Mouse (Mus musculus): ENCODE data around the gene Vps8. TPM values are rescaled to one million over a fixed set of nuclear protein-coding genes. Genes with fewer than 3 reads are reported as not detected.

Vps8 gene
- polyA plus RNA-seq, 1 experiment from 2014 or later: 20.4 TPM

GRCm38 (mm10) chr16:21465868-21466267 is 43.0 kb downstream of the Vps8 start:
- H3K36me3 ChIP-seq (ENCODE audit: control insufficient read depth, insufficient read depth, low read length): no peaks in the 10 kb centered on the region; the same call in 1 of the 2 replicates
- 82% methylated on average over 8 of the region's 8 CpGs for WGBS
- no peak for ATAC-seq (ENCODE audit: insufficient number of reproducible peaks, insufficient read depth, low FRiP score, low read depth)
- H3K27me3 ChIP-seq (ENCODE audit: control insufficient read depth, insufficient read depth, low read length): no peaks in the 10 kb centered on the region
- no peak overlapping the region for H3K9ac ChIP-seq (replicated peaks; ENCODE audit: low read depth, low read length)
- no peak overlapping the region for H3K27ac ChIP-seq (ENCODE audit: low read length)
- H3K4me2 ChIP-seq (replicated peaks; ENCODE audit: low read depth, low read length): no peak overlapping the region
- H3K4me1 ChIP-seq (ENCODE audit: control insufficient read depth, insufficient read depth, low read length): no peaks in the 10 kb centered on the region
- no peak overlapping the region for H3K4me3 ChIP-seq (ENCODE audit: low read depth, low read length)
- H3K9me3 ChIP-seq (ENCODE audit: control insufficient read depth, low read depth, low read length): no peaks in the 10 kb centered on the region

GRCm38 (mm10) chr16:21470416-21470815 is 47.5 kb downstream of the Vps8 start:
- H3K36me3 ChIP-seq (ENCODE audit: control insufficient read depth, insufficient read depth, low read length): no peaks in the 10 kb centered on the region; the same call in 1 of the 2 replicates
- no peak overlapping the region for H3K4me3 ChIP-seq (ENCODE audit: low read depth, low read length)
- H3K9me3 ChIP-seq (ENCODE audit: control insufficient read depth, low read depth, low read length): no peaks in the 10 kb centered on the region
- no peak overlapping the region for H3K27ac ChIP-seq (ENCODE audit: low read length)
- H3K27me3 ChIP-seq (ENCODE audit: control insufficient read depth, insufficient read depth, low read length): no peaks in the 10 kb centered on the region
- no peaks in the 10 kb centered on the region for H3K4me1 ChIP-seq (ENCODE audit: control insufficient read depth, insufficient read depth, low read length)
- 90% methylated on average over 4 of the region's 4 CpGs for WGBS
- no peak overlapping the region for H3K9ac ChIP-seq (replicated peaks; ENCODE audit: low read depth, low read length)
- H3K4me2 ChIP-seq (replicated peaks; ENCODE audit: low read depth, low read length): no peak overlapping the region
- no peak for ATAC-seq (ENCODE audit: insufficient number of reproducible peaks, insufficient read depth, low FRiP score, low read depth)

GRCm38 (mm10) chr16:21477074-21477473 is 54.2 kb downstream of the Vps8 start:
- Histone ChIP-seq H3K27me3 (ENCODE audit: control insufficient read depth, insufficient read depth, low read length) (no peaks in the 10 kb centered on the region), H3K27ac (ENCODE audit: low read length) (no peak overlapping the region), H3K4me3 (ENCODE audit: low read depth, low read length) (no peak overlapping the region), H3K4me1 (ENCODE audit: control insufficient read depth, insufficient read depth, low read length) (no peaks in the 10 kb centered on the region), H3K4me2 (replicated peaks; ENCODE audit: low read depth, low read length) (no peak overlapping the region), H3K9me3 (ENCODE audit: control insufficient read depth, low read depth, low read length) (no peaks in the 10 kb centered on the region), H3K9ac (replicated peaks; ENCODE audit: low read depth, low read length) (no peak overlapping the region), H3K36me3 (ENCODE audit: control insufficient read depth, insufficient read depth, low read length) (peaks cover 8% of the 10 kb centered on the region; the same call in 1 of the 2 replicates)
- 91% methylated on average over 4 of the region's 4 CpGs for WGBS
- no peak for ATAC-seq (ENCODE audit: insufficient number of reproducible peaks, insufficient read depth, low FRiP score, low read depth)

- 74% methylated on average over 9 of the region's 9 CpGs for WGBS
- H3K9me3 ChIP-seq (ENCODE audit: control insufficient read depth, low read depth, low read length): no peaks in the 10 kb centered on the region
- no peaks in the 10 kb centered on the region for H3K4me1 ChIP-seq (ENCODE audit: control insufficient read depth, insufficient read depth, low read length)
- H3K4me2 ChIP-seq (replicated peaks; ENCODE audit: low read depth, low read length): no peak overlapping the region
- H3K4me3 ChIP-seq (ENCODE audit: low read depth, low read length): no peak overlapping the region
- no peaks in the 10 kb centered on the region for H3K27me3 ChIP-seq (ENCODE audit: control insufficient read depth, insufficient read depth, low read length)
- H3K9ac ChIP-seq (replicated peaks; ENCODE audit: low read depth, low read length): no peak overlapping the region
- peaks cover 8% of the 10 kb centered on the region; the same call in 1 of the 2 replicates for H3K36me3 ChIP-seq (ENCODE audit: control insufficient read depth, insufficient read depth, low read length)
- no peak for ATAC-seq (ENCODE audit: insufficient number of reproducible peaks, insufficient read depth, low FRiP score, low read depth)
- no peak overlapping the region for H3K27ac ChIP-seq (ENCODE audit: low read length)
These were observed 55.5 kb downstream of the Vps8 start for GRCm38 (mm10) chr16:21478376-21478775.

GRCm38 (mm10) chr16:21483803-21484202 is 60.9 kb downstream of the Vps8 start:
- H3K9me3 ChIP-seq (ENCODE audit: control insufficient read depth, low read depth, low read length): no peaks in the 10 kb centered on the region
- no peak overlapping the region for H3K9ac ChIP-seq (replicated peaks; ENCODE audit: low read depth, low read length)
- no peak overlapping the region for H3K4me3 ChIP-seq (ENCODE audit: low read depth, low read length)
- H3K4me1 ChIP-seq (ENCODE audit: control insufficient read depth, insufficient read depth, low read length): no peaks in the 10 kb centered on the region
- H3K4me2 ChIP-seq (replicated peaks; ENCODE audit: low read depth, low read length): no peak overlapping the region
- WGBS: 91% methylated on average over 5 of the region's 5 CpGs
- H3K27ac ChIP-seq (ENCODE audit: low read length): no peak overlapping the region
- ATAC-seq (ENCODE audit: insufficient number of reproducible peaks, insufficient read depth, low FRiP score, low read depth): no peak
- H3K27me3 ChIP-seq (ENCODE audit: control insufficient read depth, insufficient read depth, low read length): no peaks in the 10 kb centered on the region
- H3K36me3 ChIP-seq (ENCODE audit: control insufficient read depth, insufficient read depth, low read length): no peaks in the 10 kb centered on the region

- H3K9ac ChIP-seq (replicated peaks; ENCODE audit: low read depth, low read length): no peak overlapping the region
- no peaks in the 10 kb centered on the region for H3K4me1 ChIP-seq (ENCODE audit: control insufficient read depth, insufficient read depth, low read length)
- H3K36me3 ChIP-seq (ENCODE audit: control insufficient read depth, insufficient read depth, low read length): no peaks in the 10 kb centered on the region
- no peaks in the 10 kb centered on the region for H3K27me3 ChIP-seq (ENCODE audit: control insufficient read depth, insufficient read depth, low read length)
- no peak overlapping the region for H3K4me3 ChIP-seq (ENCODE audit: low read depth, low read length)
- ATAC-seq (ENCODE audit: insufficient number of reproducible peaks, insufficient read depth, low FRiP score, low read depth): no peak
- H3K4me2 ChIP-seq (replicated peaks; ENCODE audit: low read depth, low read length): no peak overlapping the region
- no peaks in the 10 kb centered on the region for H3K9me3 ChIP-seq (ENCODE audit: control insufficient read depth, low read depth, low read length)
- WGBS: 59% methylated on average over 5 of the region's 5 CpGs
- no peak overlapping the region for H3K27ac ChIP-seq (ENCODE audit: low read length)
These were observed 62.8 kb downstream of the Vps8 start for GRCm38 (mm10) chr16:21485716-21486115.

GRCm38 (mm10) chr16:21488413-21488812 is 65.5 kb downstream of the Vps8 start:
- ATAC-seq (ENCODE audit: insufficient number of reproducible peaks, insufficient read depth, low FRiP score, low read depth): no peak
- 51% methylated on average over 4 of the region's 4 CpGs for WGBS

GRCm38 (mm10) chr16:21492346-21492745 is 69.4 kb downstream of the Vps8 start:
- H3K27me3 ChIP-seq (ENCODE audit: control insufficient read depth, insufficient read depth, low read length): no peaks in the 10 kb centered on the region
- H3K9me3 ChIP-seq (ENCODE audit: control insufficient read depth, low read depth, low read length): no peaks in the 10 kb centered on the region
- no peak overlapping the region for H3K4me2 ChIP-seq (replicated peaks; ENCODE audit: low read depth, low read length)
- H3K27ac ChIP-seq (ENCODE audit: low read length): no peak overlapping the region
- no peak for ATAC-seq (ENCODE audit: insufficient number of reproducible peaks, insufficient read depth, low FRiP score, low read depth)
- H3K36me3 ChIP-seq (ENCODE audit: control insufficient read depth, insufficient read depth, low read length): no peaks in the 10 kb centered on the region
- H3K4me3 ChIP-seq (ENCODE audit: low read depth, low read length): no peak overlapping the region
- no peaks in the 10 kb centered on the region for H3K4me1 ChIP-seq (ENCODE audit: control insufficient read depth, insufficient read depth, low read length)
- no peak overlapping the region for H3K9ac ChIP-seq (replicated peaks; ENCODE audit: low read depth, low read length)
- 87% methylated on average over 5 of the region's 5 CpGs for WGBS

More at GRCm38 (mm10) chr16:21488413-21488812, 65.5 kb downstream of the Vps8 start:
- Histone ChIP-seq H3K27ac (ENCODE audit: low read length) (no peak overlapping the region), H3K4me3 (ENCODE audit: low read depth, low read length) (no peak overlapping the region), H3K9me3 (ENCODE audit: control insufficient read depth, low read depth, low read length) (no peaks in the 10 kb centered on the region), H3K36me3 (ENCODE audit: control insufficient read depth, insufficient read depth, low read length) (no peaks in the 10 kb centered on the region), H3K9ac (replicated peaks; ENCODE audit: low read depth, low read length) (no peak overlapping the region), H3K4me2 (replicated peaks; ENCODE audit: low read depth, low read length) (no peak overlapping the region), H3K27me3 (ENCODE audit: control insufficient read depth, insufficient read depth, low read length) (no peaks in the 10 kb centered on the region), H3K4me1 (ENCODE audit: control insufficient read depth, insufficient read depth, low read length) (no peaks in the 10 kb centered on the region)

GRCm38 (mm10) chr16:21492894-21493293 is 70.0 kb downstream of the Vps8 start:
- H3K36me3 ChIP-seq (ENCODE audit: control insufficient read depth, insufficient read depth, low read length): no peaks in the 10 kb centered on the region
- H3K9ac ChIP-seq (replicated peaks; ENCODE audit: low read depth, low read length): no peak overlapping the region
- no peaks in the 10 kb centered on the region for H3K27me3 ChIP-seq (ENCODE audit: control insufficient read depth, insufficient read depth, low read length)
- no peak overlapping the region for H3K4me2 ChIP-seq (replicated peaks; ENCODE audit: low read depth, low read length)
- ATAC-seq (ENCODE audit: insufficient number of reproducible peaks, insufficient read depth, low FRiP score, low read depth): no peak
- 71% methylated on average over 2 of the region's 2 CpGs for WGBS
- H3K9me3 ChIP-seq (ENCODE audit: control insufficient read depth, low read depth, low read length): no peaks in the 10 kb centered on the region
- H3K4me3 ChIP-seq (ENCODE audit: low read depth, low read length): no peak overlapping the region
- H3K27ac ChIP-seq (ENCODE audit: low read length): no peak overlapping the region
- no peaks in the 10 kb centered on the region for H3K4me1 ChIP-seq (ENCODE audit: control insufficient read depth, insufficient read depth, low read length)
